Comparison of ENCODE assay signal across 13 mouse cellular contexts in genomic region chr7:134556061-134556460, GRCm38 (mm10).
DNase-seq lines count a peak whose midpoint lies in the region; ATAC-seq lines count a peak whose summit lies in the region.
"Had no signal": no experiment of that assay in that cellular context is flagged by ENCODE, and none has a peak within 500 bp of the region (broad histone marks: within the 10 kb centered on the region; RNA-seq: fewer than 3 reads in every experiment).

No protein-coding gene starts in this region.

- ATAC-seq in granulocyte monocyte progenitor cell, adult 5-6 weeks (replicated peaks; ENCODE audit: poor library complexity, severe bottlenecking): 0 out of 2 replicates have a peak, but pooled peaks have one; percentile 25
- ATAC-seq: forebrain, embryonic 13.5 days; intestine, postnatal 0 days had no signal

- peak; percentile 9 to 38 for DNase-seq in heart, adult 9 months (ENCODE audit: low spot score in 2 of 2)
- DNase-seq in heart, postnatal 25 days (ENCODE audit: low spot score): no peak
- peak; percentile 70 for DNase-seq in layer of hippocampus, adult 9-11 months
- no peak for DNase-seq in layer of hippocampus, postnatal 36 days
- peak; percentile 51 for DNase-seq in lung, postnatal 36 days
- no peak for DNase-seq in urinary bladder, postnatal 14 days (ENCODE audit: low spot score)
- DNase-seq in spleen, postnatal 14 days (ENCODE audit: low spot score in 2 of 2): no peak
- DNase-seq: adrenal gland, postnatal 10 days; B cell, adult 2 months; cerebellum, postnatal 10 days had no signal

- intact Hi-C loops in heart, postnatal 25 days (cut with DNase I): loop anchor here (10.0 kb wide), 1 partner anchor 291 kb away; no protein-coding TSS in a partner anchor

Comparison
In these comparisons a context has a peak if more than half of its experiments do, and no peak if none do; other contexts are left out.
1. DNase-seq: peak in heart, adult 9 months (2 of 2), layer of hippocampus, adult 9-11 months (single experiment) and lung, postnatal 36 days (single experiment); none in heart, postnatal 25 days (single experiment), layer of hippocampus, postnatal 36 days (0 of 2), urinary bladder, postnatal 14 days (single experiment) and spleen, postnatal 14 days (0 of 2).